Mouse (Mus musculus) liver, adult 2 months (tissue): ENCODE measurements around the gene Spg11. TPM values are rescaled to one million over a fixed set of nuclear protein-coding genes. Genes with fewer than 3 reads are reported as not detected.

Experiments
- DNase-seq: peaks from one replicate; pipeline ENCODE4 v3.0.0-alpha.2; 2011; ENCODE audit warnings: low read depth, low spot score; ENCODE audit errors: extremely low read depth
- H3K27ac ChIP-seq: fragments of 200-500 bp; replicated peaks from 2 replicates; pipeline ENCODE4 v1.5.1; 2012; ENCODE audit warnings: low read depth, mild to moderate bottlenecking, control low read depth, inconsistent platforms, low read length; ENCODE audit not compliant: insufficient read depth
- H3K27me3 ChIP-seq: fragments of 200-500 bp; 2 replicates; pipeline ENCODE4 v1.6.1; 2012; ENCODE audit warnings: mild to moderate bottlenecking, moderate library complexity, low read length, inconsistent platforms; ENCODE audit not compliant: control insufficient read depth, insufficient read depth
- H3K36me3 ChIP-seq: fragments of 200-500 bp; 2 replicates; pipeline ENCODE4 v1.6.1; 2012; ENCODE audit warnings: low read length, inconsistent platforms; ENCODE audit not compliant: control insufficient read depth, insufficient read depth
- H3K4me1 ChIP-seq: fragments of 200-500 bp; 2 replicates; pipeline ENCODE4 v1.6.1; 2011; ENCODE audit warnings: low read length; ENCODE audit not compliant: control insufficient read depth, insufficient read depth
- H3K4me3 ChIP-seq: fragments of 200-500 bp; 2 replicates; pipeline ENCODE4 v1.5.1; 2011; ENCODE audit warnings: low read depth, mild to moderate bottlenecking, control low read depth, low read length, moderate library complexity; ENCODE audit not compliant: insufficient read depth
- H3K79me2 ChIP-seq: fragments of 200-500 bp; 2 replicates; pipeline ENCODE4 v1.6.1; 2012; ENCODE audit warnings: inconsistent platforms, mild to moderate bottlenecking, low read length, moderate library complexity; ENCODE audit not compliant: control insufficient read depth, insufficient read depth
- H3K9ac ChIP-seq: fragments of 200-500 bp; 2 replicates; pipeline ENCODE4 v1.6.1; 2012; ENCODE audit warnings: low read depth, mild to moderate bottlenecking, control low read depth, inconsistent platforms, low read length
- CTCF ChIP-seq: fragments of 200-500 bp; IDR thresholded peaks from 2 replicates; pipeline ENCODE4 v1.5.1; 2011; ENCODE audit warnings: low read depth, low read length, control low read depth
- POLR2A ChIP-seq: fragments of 200-500 bp; IDR thresholded peaks from 2 replicates; pipeline ENCODE4 v1.6.1; 2011; ENCODE audit warnings: low read length, control low read depth; ENCODE audit not compliant: insufficient read depth; ENCODE audit errors: extremely low read depth
- WGBS: fragments of 180-500 bp; shearing (Covaris S2); methylation state at CpG from one replicate; pipeline ENCODE4 v1.1.7; 2018; 5-methylcytosine and 5-hydroxymethylcytosine counted together
- polyA plus RNA-seq: library from polyadenylated mRNA; depleted of rRNA; stranded (reverse); fragments of >200 nt; gene quantifications from 2 replicates; pipeline ENCODE4 v1.2.3, GENCODE M21; 2012
- total RNA-seq: library from RNA; depleted of rRNA; stranded (reverse); fragments of >200 nt; gene quantifications from 2 replicates; pipeline ENCODE4 v1.2.3, GENCODE M21; 2014

Spg11 gene
- total and polyA plus RNA-seq, 2 experiments, result 4.0 to 9.3 TPM

GRCm38 (mm10) chr2:122160680-122161079 is 42.5 kb upstream of the Spg11 start, which contains the start of gene Trim69:
TSS of gene Trim69 (plus strand) at chr2:122160700.
- Histone ChIP-seq H3K27me3 (no peaks in the 10 kb centered on the region), H3K36me3 (no peaks in the 10 kb centered on the region), H3K9ac (no peak within 1 kb of the TSS), H3K4me3 (no peak within 1 kb of the TSS), H3K79me2 (no peaks in the 10 kb centered on the region), H3K4me1 (peaks cover 11% of the 10 kb centered on the region), H3K27ac (no peak within 1 kb of the TSS)
- WGBS, result 29% methylated on average over 2 of the region's 2 CpGs
- TF ChIP-seq CTCF, result peak; percentile 90
- TF ChIP-seq POLR2A, result no peak
- DNase-seq, result peak; percentile 72

GRCm38 (mm10) chr2:122159667-122160066 is 41.5 kb upstream of the Spg11 start:
- Histone ChIP-seq H3K36me3 (peaks cover 5% of the 10 kb centered on the region), H3K79me2 (no peaks in the 10 kb centered on the region), H3K9ac (no peak overlapping the region), H3K4me1 (peaks cover 21% of the 10 kb centered on the region), H3K27ac (no peak overlapping the region), H3K27me3 (no peaks in the 10 kb centered on the region), H3K4me3 (no peak overlapping the region)
- TF ChIP-seq POLR2A (no peak), CTCF (no peak)
- WGBS, result 86% methylated on average over 6 of the region's 6 CpGs
- no peak for DNase-seq

- TF ChIP-seq POLR2A (no peak), CTCF (no peak)
- peak; percentile 87 for DNase-seq
- 12% methylated on average over 6 of the region's 6 CpGs for WGBS
- peaks cover 11% of the 10 kb centered on the region for H3K36me3 ChIP-seq
- H3K27ac ChIP-seq, result peak overlapping the region; percentile 49
- no peaks in the 10 kb centered on the region for H3K27me3 ChIP-seq
- no peaks in the 10 kb centered on the region for H3K79me2 ChIP-seq
- no peak overlapping the region for H3K4me3 ChIP-seq
- no peak overlapping the region for H3K9ac ChIP-seq
- H3K4me1 ChIP-seq, result peaks cover 21% of the 10 kb centered on the region
These were observed 40.2 kb upstream of the Spg11 start for GRCm38 (mm10) chr2:122158362-122158802.

GRCm38 (mm10) chr2:122157561-122157960 is 39.4 kb upstream of the Spg11 start:
- no peak overlapping the region for H3K9ac ChIP-seq

GRCm38 (mm10) chr2:122156051-122156700 is 38.0 kb upstream of the Spg11 start:
- Histone ChIP-seq H3K9ac (no peak overlapping the region), H3K4me1 (peaks cover 35% of the 10 kb centered on the region), H3K27me3 (no peaks in the 10 kb centered on the region), H3K36me3 (peaks cover 31% of the 10 kb centered on the region), H3K4me3 (no peak overlapping the region), H3K27ac (peak overlapping the region; percentile 73), H3K79me2 (peaks cover 6% of the 10 kb centered on the region; the same call in 1 of the 2 replicates)
- TF ChIP-seq POLR2A (no peak), CTCF (no peak)
- peak; percentile 94 for DNase-seq
- 45% methylated on average over 4 of the region's 4 CpGs for WGBS

More at GRCm38 (mm10) chr2:122157561-122157960, 39.4 kb upstream of the Spg11 start:
- DNase-seq, result no peak
- Histone ChIP-seq H3K27me3 (no peaks in the 10 kb centered on the region), H3K79me2 (no peaks in the 10 kb centered on the region; the same call in 1 of the 2 replicates), H3K27ac (peak overlapping the region; percentile 12; the same call in 1 of the 2 replicates), H3K4me3 (no peak overlapping the region), H3K36me3 (peaks cover 18% of the 10 kb centered on the region), H3K4me1 (peaks cover 25% of the 10 kb centered on the region)
- TF ChIP-seq CTCF, result no peak
- no peak for TF ChIP-seq POLR2A

- 72% methylated on average over 2 of the region's 2 CpGs for WGBS
- no peak for DNase-seq
- no peak overlapping the region for H3K4me3 ChIP-seq
These were observed 37.1 kb upstream of the Spg11 start for GRCm38 (mm10) chr2:122155292-122155691.

More at GRCm38 (mm10) chr2:122155292-122155691, 37.1 kb upstream of the Spg11 start:
- Histone ChIP-seq H3K9ac (0 out of 2 replicates have a peak overlapping the region, but pooled peaks have one; percentile 2), H3K36me3 (peaks cover 40% of the 10 kb centered on the region), H3K27ac (peak overlapping the region; percentile 73), H3K79me2 (peaks cover 13% of the 10 kb centered on the region; the same call in 1 of the 2 replicates), H3K27me3 (no peaks in the 10 kb centered on the region), H3K4me1 (peaks cover 43% of the 10 kb centered on the region)
- TF ChIP-seq CTCF (no peak), POLR2A (no peak)
